Mouse (Mus musculus) E14TG2a.4 (cell line): ENCODE measurements around the gene Gm20388.
"Not testable (repeated sequence)": the region's sequence is repeated elsewhere in the genome, so short reads cannot be mapped to it uniquely, and the experiment has no call there.

Experiments used
- H3K27me3 ChIP-seq: 2 replicates; pipeline ENCODE4 v1.6.1; 2014; ENCODE audit warnings: low read length, control low read depth; ENCODE audit not compliant: insufficient read depth
- H3K36me3 ChIP-seq: 2 replicates; pipeline ENCODE4 v1.6.1; 2014; ENCODE audit warnings: low read length, control low read depth; ENCODE audit not compliant: insufficient read depth
- H3K4me1 ChIP-seq: replicated peaks from 2 replicates; pipeline ENCODE4 v1.6.1; 2014; ENCODE audit warnings: low read depth, low read length, control low read depth
- H3K4me3 ChIP-seq: replicated peaks from 2 replicates; pipeline ENCODE4 v1.5.1; 2014; ENCODE audit warnings: mild to moderate bottlenecking, low read length
- H3K9me3 ChIP-seq: 2 replicates; pipeline ENCODE4 v1.6.1; 2014; ENCODE audit warnings: low read length, control low read depth
- CTCF ChIP-seq: conservative IDR thresholded peaks from 2 replicates; pipeline ENCODE4 v1.5.1; 2014; ENCODE audit warnings: low read length
- NANOG ChIP-seq: IDR thresholded peaks from 2 replicates; pipeline ENCODE4 v1.6.1; 2014; ENCODE audit warnings: borderline replicate concordance, low read length, mixed read lengths
- POU5F1 ChIP-seq: IDR thresholded peaks from 2 replicates; pipeline ENCODE4 v1.6.1; 2014; ENCODE audit warnings: low read length, borderline replicate concordance

Gene Gm20388

GRCm38 (mm10) chr8:121315569-121315968 lies 1404.9 kb downstream of the Gm20388 start:
- Histone ChIP-seq H3K27me3 (peaks cover 11% of the 10 kb centered on the region), H3K4me3 (no peak overlapping the region), H3K9me3 (no peaks in the 10 kb centered on the region), H3K36me3 (no peaks in the 10 kb centered on the region), H3K4me1 (peaks cover 19% of the 10 kb centered on the region)
- no peak for TF ChIP-seq POU5F1
- TF ChIP-seq CTCF, result no peak
- TF ChIP-seq NANOG, result no peak

GRCm38 (mm10) chr8:121316009-121316408 lies 1405.4 kb downstream of the Gm20388 start:
- Histone ChIP-seq H3K36me3 (no peaks in the 10 kb centered on the region), H3K4me1 (peaks cover 18% of the 10 kb centered on the region), H3K4me3 (no peak overlapping the region), H3K27me3 (peaks cover 6% of the 10 kb centered on the region), H3K9me3 (no peaks in the 10 kb centered on the region)
- no peak for TF ChIP-seq NANOG
- TF ChIP-seq POU5F1, result no peak

DNA sequence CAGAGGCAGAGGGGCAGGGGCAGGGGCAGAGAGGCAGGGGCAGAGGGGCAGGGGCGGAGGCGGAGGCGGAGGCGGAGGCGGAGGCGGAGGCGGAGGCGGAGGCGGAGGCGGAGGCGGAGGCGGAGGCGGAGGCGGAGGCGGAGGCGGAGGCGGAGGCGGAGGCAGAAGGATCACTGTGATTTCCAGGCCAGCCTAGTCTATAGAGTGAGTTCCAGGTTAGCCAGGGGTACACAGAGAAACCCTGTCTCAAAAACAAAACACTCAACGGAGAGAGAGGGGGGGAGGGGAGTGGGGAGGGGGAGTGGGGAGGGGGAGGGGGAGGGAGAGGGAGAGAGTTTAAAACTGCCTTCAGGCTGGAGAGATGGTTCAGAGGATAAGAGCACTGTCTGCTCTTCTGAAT lies 1408.1 kb downstream of the Gm20388 start:
- not testable (repeated sequence) for H3K36me3 ChIP-seq

DNA sequence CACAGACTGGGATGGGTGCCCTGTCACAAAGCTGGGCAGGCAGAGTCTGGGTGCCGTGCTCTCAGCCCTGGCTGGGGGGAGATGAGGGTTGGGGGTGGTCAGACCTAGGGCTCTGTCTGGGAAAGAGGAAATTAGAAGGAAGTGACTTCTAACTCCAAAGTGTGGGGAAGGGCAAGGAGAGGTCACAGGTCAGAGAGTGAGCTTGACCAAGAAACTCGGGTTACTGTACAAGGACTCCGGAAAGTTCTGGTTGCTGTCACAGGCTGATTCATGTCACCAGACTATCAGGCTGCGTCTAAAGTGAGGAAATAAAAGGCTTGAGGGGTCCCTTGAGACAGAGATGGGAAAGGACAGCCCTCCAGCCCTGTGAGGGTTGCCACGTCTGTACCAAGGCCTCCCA lies 1408.8 kb downstream of the Gm20388 start:
- peaks cover 3% of the 10 kb centered on the region; the same call in 1 of the 2 replicates for H3K27me3 ChIP-seq
- no peaks in the 10 kb centered on the region for H3K9me3 ChIP-seq
- H3K4me3 ChIP-seq, result no peak overlapping the region
- no peaks in the 10 kb centered on the region for H3K36me3 ChIP-seq
- TF ChIP-seq POU5F1 (no peak), CTCF (no peak), NANOG (no peak)
- H3K4me1 ChIP-seq, result peaks cover 21% of the 10 kb centered on the region

More for the DNA sequence above, 1408.1 kb downstream of the Gm20388 start:
- not testable (repeated sequence) for H3K9me3 ChIP-seq, H3K4me3 ChIP-seq, H3K27me3 ChIP-seq
- peaks cover 21% of the 10 kb centered on the region for H3K4me1 ChIP-seq

GRCm38 (mm10) chr8:121326164-121326910 lies 1415.7 kb downstream of the Gm20388 start:
- no peaks in the 10 kb centered on the region; the same call in none of the 2 replicates for H3K27me3 ChIP-seq
- no peaks in the 10 kb centered on the region for H3K9me3 ChIP-seq
- peaks cover 30% of the 10 kb centered on the region for H3K4me1 ChIP-seq
- no peaks in the 10 kb centered on the region for H3K36me3 ChIP-seq
- no peak overlapping the region for H3K4me3 ChIP-seq
- TF ChIP-seq NANOG (no peak), CTCF (no peak), POU5F1 (no peak)

- Histone ChIP-seq H3K4me3 (no peak overlapping the region), H3K4me1 (peaks cover 28% of the 10 kb centered on the region), H3K27me3 (peaks cover 11% of the 10 kb centered on the region), H3K36me3 (no peaks in the 10 kb centered on the region), H3K9me3 (no peaks in the 10 kb centered on the region)
- TF ChIP-seq CTCF, result no peak
- TF ChIP-seq POU5F1, result no peak
- TF ChIP-seq NANOG, result no peak
Measured at GRCm38 (mm10) chr8:121332436-121332835, 1421.8 kb downstream of the Gm20388 start.

DNA sequence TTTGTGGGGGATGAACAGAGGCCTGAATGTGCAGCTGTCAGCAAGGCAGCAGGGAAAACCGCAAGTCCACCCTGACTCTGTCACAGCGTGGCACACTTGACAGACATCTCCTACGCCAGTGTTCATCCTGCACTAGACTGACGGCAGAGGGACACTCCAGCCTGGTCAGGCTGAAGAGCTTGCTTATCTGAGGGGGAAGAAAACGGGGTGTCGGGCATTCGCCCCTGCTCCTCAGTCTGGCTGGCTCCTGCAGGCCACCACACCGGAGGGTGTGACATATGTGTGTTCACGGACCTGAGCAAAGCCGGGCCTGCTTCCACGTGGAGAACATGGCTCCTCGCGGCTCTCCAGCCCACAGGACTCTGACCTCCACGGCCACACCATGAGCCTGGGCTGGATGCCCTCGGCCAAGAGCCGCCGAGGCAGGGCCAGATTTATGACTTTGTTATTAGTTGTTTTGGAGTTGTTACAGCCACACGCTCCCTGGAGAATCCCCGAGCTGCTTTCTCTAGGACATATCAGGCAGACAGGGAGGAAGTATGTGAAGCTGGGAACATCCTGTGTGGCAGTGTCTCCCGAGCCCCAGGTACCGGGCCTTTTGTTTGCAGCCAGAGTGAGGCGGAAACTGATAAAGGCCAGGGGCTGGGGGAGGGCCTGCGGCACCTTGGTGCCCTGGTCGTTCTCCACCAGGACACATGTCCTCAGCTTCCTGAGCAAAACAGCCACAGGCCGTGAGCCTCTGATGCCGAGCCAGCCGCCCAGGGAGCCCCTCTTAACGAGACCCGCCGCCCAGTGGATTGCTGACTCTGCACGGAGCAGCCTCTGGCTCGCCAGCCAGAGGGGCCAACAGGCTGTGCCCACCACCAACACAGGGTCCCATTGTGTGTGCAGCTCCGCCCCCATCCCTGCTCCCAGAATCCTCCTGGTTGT lies 1424.1 kb downstream of the Gm20388 start:
- TF ChIP-seq CTCF (no peak), NANOG (no peak), POU5F1 (no peak)
- peaks cover 18% of the 10 kb centered on the region for H3K27me3 ChIP-seq
- peak overlapping the region; percentile 70 for H3K4me3 ChIP-seq
- no peaks in the 10 kb centered on the region for H3K9me3 ChIP-seq
- no peaks in the 10 kb centered on the region for H3K36me3 ChIP-seq
- H3K4me1 ChIP-seq, result peaks cover 20% of the 10 kb centered on the region

- TF ChIP-seq CTCF (peak; percentile 58), NANOG (no peak)
- Histone ChIP-seq H3K4me1 (peaks cover 20% of the 10 kb centered on the region), H3K36me3 (no peaks in the 10 kb centered on the region), H3K27me3 (peaks cover 18% of the 10 kb centered on the region), H3K9me3 (no peaks in the 10 kb centered on the region), H3K4me3 (no peak overlapping the region)
Measured at GRCm38 (mm10) chr8:121335684-121336083, 1425.0 kb downstream of the Gm20388 start.

GRCm38 (mm10) chr8:121342931-121343330 lies 1432.3 kb downstream of the Gm20388 start:
- H3K4me3 ChIP-seq, result no peak overlapping the region
- H3K27me3 ChIP-seq, result peaks cover 28% of the 10 kb centered on the region
- TF ChIP-seq POU5F1 (no peak), NANOG (no peak), CTCF (no peak)
- no peaks in the 10 kb centered on the region for H3K36me3 ChIP-seq
- H3K4me1 ChIP-seq, result no peaks in the 10 kb centered on the region
- no peaks in the 10 kb centered on the region for H3K9me3 ChIP-seq
